Mouse (Mus musculus): ENCODE data around the gene Vps16. TPM values are rescaled to one million over a fixed set of nuclear protein-coding genes. Genes with fewer than 3 reads are reported as not detected.

Vps16 gene
- polyA plus RNA-seq, 1 experiment from 2014 or later = 117 TPM

DNA sequence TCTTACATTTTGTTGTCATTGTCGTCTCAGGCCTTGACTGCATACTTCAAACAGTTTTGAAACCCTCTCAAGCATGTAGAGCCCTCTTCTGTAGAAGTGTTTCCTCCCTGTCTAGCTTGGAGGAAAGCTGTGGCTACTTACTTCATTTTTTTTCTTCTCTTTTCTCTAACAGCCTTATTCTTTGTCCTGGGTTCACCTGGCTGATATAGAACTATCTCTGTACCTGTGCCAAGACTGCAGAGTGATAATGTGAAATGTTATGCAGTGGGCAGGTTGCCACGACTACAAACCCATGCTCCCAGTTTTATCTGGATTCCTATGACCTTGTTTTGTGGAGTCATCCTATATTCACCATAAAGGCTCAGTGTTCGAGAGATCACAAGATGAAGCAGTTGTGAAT, 6.3 kb downstream of the Vps16 start:
- H3K9me3 ChIP-seq (replicated peaks) = no peaks in the 10 kb centered on the region
- H3K36me3 ChIP-seq = peaks cover 32% of the 10 kb centered on the region
- peaks cover 1% of the 10 kb centered on the region for H3K4me1 ChIP-seq
- no peak overlapping the region for H3K27ac ChIP-seq (replicated peaks)
- 84% methylated on average over 3 of the region's 3 CpGs for WGBS
- H3K4me3 ChIP-seq = no peak overlapping the region
- no peak for DNase-seq (ENCODE audit: low spot score)
- H3K27me3 ChIP-seq (ENCODE audit: low read depth, poor library complexity, severe bottlenecking) = no peaks in the 10 kb centered on the region

DNA sequence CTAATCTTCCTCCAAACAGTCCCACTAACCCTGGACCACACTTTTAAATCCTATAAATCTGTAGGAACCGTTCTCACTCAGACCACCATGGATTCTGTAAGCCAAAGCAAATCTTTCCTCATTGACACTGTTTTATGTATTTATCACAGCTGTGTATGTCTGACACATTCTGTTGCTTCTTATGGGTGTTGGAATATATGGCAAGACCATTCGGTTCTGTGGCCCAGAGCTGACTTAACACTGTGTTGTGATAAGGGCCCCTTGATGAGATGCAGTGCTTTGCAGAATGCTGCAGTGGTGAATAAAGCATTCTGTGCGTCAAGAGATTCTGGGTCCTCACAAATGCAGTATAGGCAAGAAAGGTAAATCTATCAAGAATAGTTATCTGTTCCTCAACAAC, 8.0 kb downstream of the Vps16 start:
- no peak for DNase-seq (ENCODE audit: low spot score)
- Histone ChIP-seq H3K9me3 (replicated peaks) (no peaks in the 10 kb centered on the region), H3K27ac (replicated peaks) (no peak overlapping the region), H3K27me3 (ENCODE audit: low read depth, poor library complexity, severe bottlenecking) (no peaks in the 10 kb centered on the region), H3K4me1 (no peaks in the 10 kb centered on the region), H3K4me3 (no peak overlapping the region), H3K36me3 (peaks cover 32% of the 10 kb centered on the region)
- WGBS = 90% methylated on average over 3 of the region's 3 CpGs

DNA sequence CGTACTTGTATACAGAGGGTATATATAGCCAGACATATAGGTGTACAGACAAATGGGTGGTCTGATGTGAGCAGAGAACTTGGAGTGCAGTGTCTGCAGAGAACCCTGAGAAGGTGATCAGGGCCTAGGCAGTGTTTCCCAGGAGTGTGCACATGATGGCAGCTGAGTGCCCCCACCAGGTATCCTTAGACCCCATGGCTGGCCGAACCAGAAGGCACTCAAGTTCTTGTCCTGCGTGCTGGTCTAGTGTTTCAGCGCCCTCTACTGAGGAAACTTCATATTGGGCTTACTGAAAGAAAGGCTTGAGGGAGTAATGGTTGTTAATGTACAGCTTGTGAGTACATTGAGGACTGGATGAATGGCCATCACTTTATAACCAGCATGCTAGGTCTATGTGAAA, 9.0 kb downstream of the Vps16 start:
- Histone ChIP-seq H3K36me3 (peaks cover 33% of the 10 kb centered on the region), H3K4me3 (no peak overlapping the region), H3K4me1 (no peaks in the 10 kb centered on the region), H3K27me3 (ENCODE audit: low read depth, poor library complexity, severe bottlenecking) (no peaks in the 10 kb centered on the region), H3K9me3 (replicated peaks) (no peaks in the 10 kb centered on the region), H3K27ac (replicated peaks) (no peak overlapping the region)
- 28% methylated on average over 4 of the region's 4 CpGs for WGBS
- no peak for DNase-seq (ENCODE audit: low spot score)

DNA sequence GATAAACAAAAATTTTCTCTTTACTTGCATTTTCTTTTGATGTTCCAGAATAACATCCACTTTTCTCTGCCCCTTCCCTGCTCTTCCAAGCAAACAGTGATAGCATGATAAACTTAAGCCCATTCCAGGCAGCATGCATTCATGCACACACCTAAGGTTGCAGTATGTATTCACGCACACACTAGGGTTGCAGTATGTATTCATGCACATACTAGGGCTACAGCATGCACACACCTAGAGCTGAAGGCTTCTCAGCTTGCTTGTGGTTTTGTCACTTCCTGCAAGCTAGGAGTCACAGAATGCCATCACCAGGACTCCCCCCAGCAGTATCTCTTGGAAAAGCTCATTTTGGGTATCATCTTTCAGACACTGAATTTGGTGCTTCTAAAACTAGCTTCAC, 12.6 kb downstream of the Vps16 start:
- Histone ChIP-seq H3K4me1 (no peaks in the 10 kb centered on the region), H3K27ac (replicated peaks) (no peak overlapping the region), H3K27me3 (ENCODE audit: low read depth, poor library complexity, severe bottlenecking) (no peaks in the 10 kb centered on the region), H3K9me3 (replicated peaks) (no peaks in the 10 kb centered on the region), H3K4me3 (no peak overlapping the region), H3K36me3 (peaks cover 57% of the 10 kb centered on the region)
- WGBS = 94% methylated on average over 1 of the region's 1 CpGs
- no peak for DNase-seq (ENCODE audit: low spot score)

DNA sequence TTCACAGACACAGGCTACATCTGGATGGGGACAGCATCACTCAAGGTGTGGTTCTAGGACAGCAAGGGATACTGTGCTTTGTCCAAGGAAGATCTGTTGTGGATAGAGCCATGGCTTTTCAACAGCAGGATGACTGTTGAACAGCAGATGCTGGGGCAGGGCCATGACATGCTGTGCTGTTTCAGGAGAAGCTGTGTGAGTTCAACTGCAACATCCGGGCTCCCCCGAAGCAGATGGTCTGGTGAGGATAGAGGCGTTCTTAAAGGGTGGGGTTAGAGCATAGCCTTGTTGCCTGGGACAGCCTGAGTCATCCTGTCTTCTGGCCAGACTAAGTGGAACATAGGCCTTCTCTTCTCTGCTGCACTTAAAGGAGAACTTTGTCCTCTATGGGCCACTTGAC, 14.7 kb downstream of the Vps16 start:
- 96% methylated on average over 3 of the region's 3 CpGs for WGBS
- no peak overlapping the region for H3K27ac ChIP-seq (replicated peaks)
- H3K4me3 ChIP-seq = no peak overlapping the region
- H3K4me1 ChIP-seq = no peaks in the 10 kb centered on the region
- no peak for DNase-seq (ENCODE audit: low spot score)
- H3K9me3 ChIP-seq (replicated peaks) = no peaks in the 10 kb centered on the region
- H3K36me3 ChIP-seq = peaks cover 72% of the 10 kb centered on the region
- H3K27me3 ChIP-seq (ENCODE audit: low read depth, poor library complexity, severe bottlenecking) = no peaks in the 10 kb centered on the region

DNA sequence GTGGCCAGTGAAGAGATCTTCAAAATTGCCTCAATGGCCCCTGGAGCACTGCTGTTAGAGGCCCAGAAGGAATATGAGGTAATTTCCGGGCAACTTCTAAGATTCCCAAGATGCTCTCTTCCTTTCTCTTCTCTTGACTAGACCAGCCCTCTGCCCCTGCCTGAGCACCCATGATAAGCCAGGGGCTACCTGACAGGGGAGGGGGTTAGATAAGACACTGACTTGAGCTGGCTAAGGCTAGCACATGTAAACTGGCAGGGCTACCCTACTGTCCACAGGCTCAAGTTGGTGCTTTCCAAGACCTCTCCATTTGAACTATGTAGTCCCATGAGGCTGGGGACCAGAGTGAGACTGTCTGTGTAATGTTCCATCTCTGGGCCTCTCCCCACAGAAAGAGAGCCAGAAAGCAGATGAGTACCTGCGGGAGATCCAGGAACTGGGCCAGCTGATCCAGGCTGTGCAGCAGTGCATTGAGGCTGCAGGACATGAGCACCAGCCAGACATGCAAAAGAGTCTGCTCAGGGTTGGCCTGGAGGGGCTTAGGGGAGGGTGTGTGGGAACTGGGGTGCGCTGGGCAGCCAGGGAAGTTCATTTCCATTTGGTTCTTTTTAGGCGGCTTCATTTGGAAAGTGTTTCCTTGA, 15.8 kb downstream of the Vps16 start:
- WGBS = 92% methylated on average over 4 of the region's 4 CpGs
- no peaks in the 10 kb centered on the region for H3K27me3 ChIP-seq (ENCODE audit: low read depth, poor library complexity, severe bottlenecking)
- H3K4me1 ChIP-seq = no peaks in the 10 kb centered on the region
- DNase-seq (ENCODE audit: low spot score) = no peak
- H3K4me3 ChIP-seq = no peak overlapping the region
- H3K9me3 ChIP-seq (replicated peaks) = no peaks in the 10 kb centered on the region
- peaks cover 82% of the 10 kb centered on the region for H3K36me3 ChIP-seq
- no peak overlapping the region for H3K27ac ChIP-seq (replicated peaks)

DNA sequence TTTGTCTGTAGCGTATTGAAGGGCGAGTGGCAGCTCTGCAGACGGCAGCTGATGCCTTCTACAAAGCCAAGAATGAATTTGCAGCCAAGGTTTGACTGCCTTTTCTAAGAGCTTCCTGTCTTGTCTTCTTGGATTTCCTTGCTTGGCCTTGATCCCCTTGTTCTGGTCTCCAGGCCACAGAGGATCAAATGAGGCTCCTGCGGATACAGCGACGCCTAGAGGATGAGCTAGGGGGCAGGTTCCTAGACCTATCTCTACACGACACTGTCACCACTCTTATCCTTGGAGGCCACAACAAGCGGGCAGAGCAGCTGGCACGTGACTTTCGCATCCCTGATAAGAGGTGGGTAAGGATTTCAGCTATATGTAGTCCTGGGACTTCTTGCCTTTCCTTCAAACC, 18.0 kb downstream of the Vps16 start:
- WGBS = 84% methylated on average over 10 of the region's 10 CpGs
- no peak for DNase-seq (ENCODE audit: low spot score)
- Histone ChIP-seq H3K27me3 (ENCODE audit: low read depth, poor library complexity, severe bottlenecking) (peaks cover 3% of the 10 kb centered on the region; the same call in 1 of the 2 replicates), H3K9me3 (replicated peaks) (no peaks in the 10 kb centered on the region), H3K27ac (replicated peaks) (no peak overlapping the region), H3K36me3 (peaks cover 82% of the 10 kb centered on the region), H3K4me1 (no peaks in the 10 kb centered on the region), H3K4me3 (no peak overlapping the region)

DNA sequence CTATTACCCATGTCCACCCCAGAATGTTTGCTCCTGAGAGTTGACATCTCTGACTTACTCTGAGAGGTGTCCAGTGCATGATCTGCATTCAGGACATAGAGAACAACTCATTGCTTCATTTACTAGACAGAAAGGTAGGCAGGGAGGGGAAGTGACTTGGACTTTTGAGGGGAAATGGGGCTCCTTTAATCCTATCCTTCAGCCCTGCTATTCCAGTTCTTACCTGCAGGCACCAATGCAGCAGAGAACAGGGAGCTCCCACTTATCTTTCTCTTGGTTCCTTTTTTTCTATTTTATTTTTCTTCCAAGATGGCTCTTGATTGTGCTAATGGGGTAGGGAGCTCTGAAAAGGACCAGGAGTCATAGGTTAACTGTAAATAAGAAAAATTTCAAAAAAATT, 24.3 kb downstream of the Vps16 start:
- peaks cover 19% of the 10 kb centered on the region for H3K36me3 ChIP-seq
- no peak for DNase-seq (ENCODE audit: low spot score)
- no peaks in the 10 kb centered on the region for H3K9me3 ChIP-seq (replicated peaks)
- no peak overlapping the region for H3K4me3 ChIP-seq
- H3K27me3 ChIP-seq (ENCODE audit: low read depth, poor library complexity, severe bottlenecking) = peaks cover 27% of the 10 kb centered on the region
- peaks cover 36% of the 10 kb centered on the region for H3K4me1 ChIP-seq
- no peak overlapping the region for H3K27ac ChIP-seq (replicated peaks)

DNA sequence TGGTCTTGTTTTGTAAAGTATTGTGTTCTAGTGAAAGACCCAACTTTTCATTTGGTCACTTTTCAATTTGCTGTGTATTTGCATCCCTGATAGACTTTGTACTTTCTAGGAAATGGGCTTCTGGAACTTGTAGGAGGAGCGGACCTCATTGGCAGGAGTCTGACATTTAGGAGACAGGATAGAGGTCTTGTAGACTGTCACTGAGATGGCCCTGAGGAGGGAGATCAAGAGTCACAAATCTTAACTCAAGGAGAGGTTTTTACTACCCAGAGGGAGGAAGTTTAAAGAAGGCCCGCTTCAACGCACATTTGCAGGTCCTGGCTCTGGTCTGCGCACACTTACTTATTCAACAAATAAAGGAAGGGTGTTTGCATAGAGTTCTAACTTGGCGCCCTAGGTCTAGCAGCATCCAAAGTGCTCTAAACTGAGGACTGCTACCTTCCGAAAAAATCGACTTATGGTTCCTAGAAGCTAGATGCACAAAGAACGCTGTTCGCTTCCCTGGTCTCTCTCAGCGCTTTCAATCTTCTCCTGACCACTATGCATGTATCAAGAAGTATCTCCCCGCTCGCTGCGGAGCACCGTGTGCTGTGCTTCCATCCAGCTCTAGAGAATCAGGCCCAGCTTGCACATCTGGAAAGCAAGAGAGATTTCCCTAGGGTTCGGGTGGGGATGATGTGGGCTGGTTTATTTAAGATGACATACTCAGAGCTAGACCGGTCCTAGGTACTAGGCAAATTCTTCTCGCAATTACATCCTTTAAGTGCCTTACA, 25.1 kb downstream of the Vps16 start:
- H3K9me3 ChIP-seq (replicated peaks) = no peaks in the 10 kb centered on the region
- peaks cover 27% of the 10 kb centered on the region for H3K27me3 ChIP-seq (ENCODE audit: low read depth, poor library complexity, severe bottlenecking)
- peak overlapping the region; percentile 93; the same call in 1 of the 2 replicates for H3K27ac ChIP-seq (replicated peaks)
- peaks cover 36% of the 10 kb centered on the region for H3K4me1 ChIP-seq
- 9% methylated on average over 17 of the region's 17 CpGs for WGBS
- peaks cover 11% of the 10 kb centered on the region for H3K36me3 ChIP-seq
- H3K4me3 ChIP-seq = peak overlapping the region; percentile 96
- DNase-seq (ENCODE audit: low spot score) = peak; percentile 16

DNA sequence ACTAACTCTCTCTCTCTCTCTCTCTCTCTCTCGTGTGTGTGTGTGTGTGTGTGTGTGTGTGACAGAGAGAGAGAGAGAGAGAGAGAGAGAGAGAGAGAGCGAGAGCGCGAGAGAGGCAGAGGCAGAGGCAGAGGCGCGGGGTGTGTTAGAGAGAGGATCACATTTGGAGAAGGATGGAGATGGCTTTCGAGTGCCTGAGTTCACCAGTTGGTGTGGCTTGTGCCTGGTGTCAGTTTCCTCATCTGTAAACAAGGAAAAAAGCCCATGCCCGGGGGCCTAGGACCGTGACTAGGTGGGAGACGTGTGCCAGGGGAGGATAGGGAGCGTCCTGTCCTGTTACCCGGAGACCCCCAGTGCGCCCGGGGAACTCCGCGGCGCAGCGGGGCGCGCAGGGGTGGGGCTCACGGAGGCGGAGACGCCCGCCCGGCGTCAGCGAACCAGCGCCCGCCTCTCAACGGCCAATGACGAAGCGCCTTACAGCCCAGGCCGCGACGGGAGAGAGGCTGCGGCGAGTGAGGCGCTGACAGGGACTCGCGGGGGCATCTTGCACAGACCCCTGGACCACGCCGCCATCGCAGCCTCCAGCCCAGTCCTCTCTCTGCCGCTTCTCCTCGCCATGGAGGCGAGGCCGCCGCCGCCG, 25.8 kb downstream of the Vps16 start, which contains the start of gene Ptpra:
Gene Ptpra, plus strand, starts transcription at position 485 of the 640 bp plus-strand sequence.
- Histone ChIP-seq H3K4me1 (peaks cover 36% of the 10 kb centered on the region), H3K9me3 (replicated peaks) (no peaks in the 10 kb centered on the region), H3K4me3 (peak within 1 kb of the TSS; percentile 96), H3K27ac (replicated peaks) (peak within 1 kb of the TSS; percentile 93), H3K27me3 (ENCODE audit: low read depth, poor library complexity, severe bottlenecking) (peaks cover 27% of the 10 kb centered on the region), H3K36me3 (peaks cover 6% of the 10 kb centered on the region)
- DNase-seq (ENCODE audit: low spot score) = peak; percentile 91
- WGBS = 0% methylated on average over 50 of the region's 50 CpGs

DNA sequence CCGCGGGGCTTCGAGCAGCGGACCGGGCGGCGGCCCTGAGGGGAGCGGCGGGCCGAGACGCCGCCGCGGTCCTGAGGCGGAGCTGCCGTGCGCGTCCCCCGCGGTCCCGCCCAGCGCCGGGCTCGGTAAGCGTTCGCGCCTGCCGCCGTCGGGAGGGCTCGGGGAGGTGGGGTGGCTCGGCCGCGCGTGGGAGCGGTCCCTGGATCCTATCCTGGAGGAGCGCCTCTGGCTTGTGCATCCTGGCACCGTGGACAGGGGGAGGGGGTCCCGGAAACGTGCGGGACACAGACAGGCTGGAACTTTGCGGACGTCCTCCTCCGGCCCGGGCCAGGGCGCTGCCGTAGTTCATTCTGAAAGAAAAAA, 26.3 kb downstream of the Vps16 start:
- peak overlapping the region; percentile 93 for H3K27ac ChIP-seq (replicated peaks)
- no peaks in the 10 kb centered on the region for H3K9me3 ChIP-seq (replicated peaks)
- DNase-seq (ENCODE audit: low spot score) = no peak
- 0 out of 2 replicates have a peak, but pooled peaks cover 3% of the 10 kb centered on the region for H3K36me3 ChIP-seq
- H3K4me3 ChIP-seq = peak overlapping the region; percentile 96
- WGBS = under 1% methylated on average over 47 of the region's 47 CpGs
- peaks cover 36% of the 10 kb centered on the region for H3K4me1 ChIP-seq
- H3K27me3 ChIP-seq (ENCODE audit: low read depth, poor library complexity, severe bottlenecking) = peaks cover 27% of the 10 kb centered on the region

DNA sequence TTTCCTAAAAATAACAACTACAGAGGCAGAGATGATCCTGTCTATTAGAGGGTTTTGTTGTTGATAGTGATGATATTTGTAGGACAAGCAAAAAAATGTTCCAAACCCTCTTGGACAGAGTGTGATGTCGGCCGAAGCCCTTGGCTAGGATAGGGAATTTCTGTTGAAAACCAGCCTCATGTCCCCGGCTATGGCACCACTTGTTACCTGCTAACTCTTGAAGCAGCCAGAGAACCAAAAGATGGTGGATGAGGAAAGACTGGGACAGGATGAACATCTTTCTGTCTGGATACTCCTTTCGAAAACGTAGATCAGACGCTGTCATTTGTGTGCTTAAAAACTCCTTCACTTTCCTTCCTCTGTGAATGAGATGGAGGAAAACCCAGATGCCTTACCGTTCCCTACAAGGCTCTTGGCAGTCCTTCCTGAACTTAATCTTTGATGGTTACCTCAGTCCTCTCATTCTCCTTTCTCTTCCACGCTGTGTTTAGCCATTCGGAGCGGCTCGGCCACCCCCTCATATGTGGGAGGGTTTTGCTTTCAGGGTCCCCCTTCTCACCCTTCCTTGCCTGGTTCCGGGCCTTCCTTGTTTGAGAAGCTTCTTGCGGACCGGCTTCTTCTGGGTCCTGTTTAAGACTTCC, 27.1 kb downstream of the Vps16 start:
- H3K4me3 ChIP-seq = peak overlapping the region; percentile 96
- DNase-seq (ENCODE audit: low spot score) = no peak
- H3K4me1 ChIP-seq = peaks cover 41% of the 10 kb centered on the region
- 74% methylated on average over 14 of the region's 14 CpGs for WGBS
- H3K27me3 ChIP-seq (ENCODE audit: low read depth, poor library complexity, severe bottlenecking) = peaks cover 27% of the 10 kb centered on the region
- H3K27ac ChIP-seq (replicated peaks) = no peak overlapping the region; the same call in 1 of the 2 replicates
- H3K36me3 ChIP-seq = no peaks in the 10 kb centered on the region
- no peaks in the 10 kb centered on the region for H3K9me3 ChIP-seq (replicated peaks)
